Mouse (Mus musculus): ENCODE measurements around the gene Klhl22. TPM values are rescaled to one million over a fixed set of nuclear protein-coding genes. Genes with fewer than 3 reads are reported as not detected.
"Not testable (repeated sequence)": the region's sequence is repeated elsewhere in the genome, so short reads cannot be mapped to it uniquely, and the experiment has no call there.

The Klhl22 gene
- polyA plus RNA-seq, 1 experiment from 2014 or later: 72.8 TPM

GRCm38 (mm10) chr16:17733646-17734045 is 25.8 kb upstream of the Klhl22 start:
- Histone ChIP-seq H3K27me3 (replicated peaks; ENCODE audit: low read depth, poor library complexity, severe bottlenecking) (peaks cover 26% of the 10 kb centered on the region), H3K27ac (replicated peaks) (no peak overlapping the region), H3K36me3 (replicated peaks) (no peaks in the 10 kb centered on the region), H3K9me3 (no peaks in the 10 kb centered on the region), H3K4me1 (0 out of 2 replicates have a peak, but pooled peaks cover 3% of the 10 kb centered on the region), H3K4me3 (peak overlapping the region; percentile 35; the same call in 1 of the 2 replicates)
- no peak for DNase-seq (ENCODE audit: low spot score)
- WGBS: 51% methylated on average over 2 of the region's 2 CpGs

GRCm38 (mm10) chr16:17734872-17735271 is 24.5 kb upstream of the Klhl22 start:
- not testable (repeated sequence) for H3K9me3 ChIP-seq; DNase-seq (ENCODE audit: low spot score); H3K27ac ChIP-seq (replicated peaks); H3K4me3 ChIP-seq; H3K4me1 ChIP-seq; H3K36me3 ChIP-seq (replicated peaks)
- WGBS: 83% methylated on average over 6 of the region's 6 CpGs
- peaks cover 26% of the 10 kb centered on the region for H3K27me3 ChIP-seq (replicated peaks; ENCODE audit: low read depth, poor library complexity, severe bottlenecking)

GRCm38 (mm10) chr16:17736156-17736555 is 23.3 kb upstream of the Klhl22 start:
- no peak overlapping the region for H3K4me3 ChIP-seq
- H3K27me3 ChIP-seq (replicated peaks; ENCODE audit: low read depth, poor library complexity, severe bottlenecking): peaks cover 26% of the 10 kb centered on the region
- no peak for DNase-seq (ENCODE audit: low spot score)
- H3K4me1 ChIP-seq: 0 out of 2 replicates have a peak, but pooled peaks cover 3% of the 10 kb centered on the region
- 63% methylated on average over 4 of the region's 4 CpGs for WGBS
- no peaks in the 10 kb centered on the region for H3K36me3 ChIP-seq (replicated peaks)
- H3K27ac ChIP-seq (replicated peaks): no peak overlapping the region
- no peaks in the 10 kb centered on the region for H3K9me3 ChIP-seq

- 85% methylated on average over 4 of the region's 4 CpGs for WGBS
Measured at GRCm38 (mm10) chr16:17740080-17740479, 19.3 kb upstream of the Klhl22 start.

GRCm38 (mm10) chr16:17742810-17743209 is 16.6 kb upstream of the Klhl22 start:
- DNase-seq (ENCODE audit: low spot score): no peak
- Histone ChIP-seq H3K27ac (replicated peaks) (no peak overlapping the region), H3K27me3 (replicated peaks; ENCODE audit: low read depth, poor library complexity, severe bottlenecking) (no peaks in the 10 kb centered on the region), H3K4me1 (no peaks in the 10 kb centered on the region), H3K9me3 (peaks cover 8% of the 10 kb centered on the region; the same call in 1 of the 2 replicates), H3K4me3 (no peak overlapping the region), H3K36me3 (replicated peaks) (no peaks in the 10 kb centered on the region)
- WGBS: 91% methylated on average over 1 of the region's 1 CpGs

More at GRCm38 (mm10) chr16:17740080-17740479, 19.3 kb upstream of the Klhl22 start:
- H3K36me3 ChIP-seq (replicated peaks): no peaks in the 10 kb centered on the region
- no peaks in the 10 kb centered on the region for H3K4me1 ChIP-seq
- no peak overlapping the region for H3K27ac ChIP-seq (replicated peaks)
- no peak for DNase-seq (ENCODE audit: low spot score)
- peaks cover under 1% of the 10 kb centered on the region; the same call in 1 of the 2 replicates for H3K9me3 ChIP-seq
- H3K4me3 ChIP-seq: no peak overlapping the region
- H3K27me3 ChIP-seq (replicated peaks; ENCODE audit: low read depth, poor library complexity, severe bottlenecking): peaks cover 11% of the 10 kb centered on the region; the same call in 1 of the 2 replicates

- DNase-seq (ENCODE audit: low spot score): no peak
- no peaks in the 10 kb centered on the region for H3K27me3 ChIP-seq (replicated peaks; ENCODE audit: low read depth, poor library complexity, severe bottlenecking)
Measured at GRCm38 (mm10) chr16:17743279-17743678, 16.1 kb upstream of the Klhl22 start.

GRCm38 (mm10) chr16:17744536-17744935 is 14.9 kb upstream of the Klhl22 start:
- Histone ChIP-seq H3K9me3 (peaks cover 8% of the 10 kb centered on the region; the same call in 1 of the 2 replicates), H3K27me3 (replicated peaks; ENCODE audit: low read depth, poor library complexity, severe bottlenecking) (no peaks in the 10 kb centered on the region), H3K4me3 (no peak overlapping the region), H3K4me1 (no peaks in the 10 kb centered on the region), H3K36me3 (replicated peaks) (no peaks in the 10 kb centered on the region), H3K27ac (replicated peaks) (no peak overlapping the region)
- peak; percentile 74 for DNase-seq (ENCODE audit: low spot score)
- 14% methylated on average over 1 of the region's 1 CpGs for WGBS

More at GRCm38 (mm10) chr16:17743279-17743678, 16.1 kb upstream of the Klhl22 start:
- H3K36me3 ChIP-seq (replicated peaks): no peaks in the 10 kb centered on the region
- H3K4me1 ChIP-seq: no peaks in the 10 kb centered on the region
- peaks cover 8% of the 10 kb centered on the region; the same call in 1 of the 2 replicates for H3K9me3 ChIP-seq
- 42% methylated on average over 4 of the region's 4 CpGs for WGBS
- H3K4me3 ChIP-seq: no peak overlapping the region
- no peak overlapping the region for H3K27ac ChIP-seq (replicated peaks)

- Histone ChIP-seq H3K27me3 (replicated peaks; ENCODE audit: low read depth, poor library complexity, severe bottlenecking) (no peaks in the 10 kb centered on the region), H3K27ac (replicated peaks) (no peak overlapping the region), H3K36me3 (replicated peaks) (no peaks in the 10 kb centered on the region), H3K4me1 (no peaks in the 10 kb centered on the region), H3K9me3 (peaks cover 8% of the 10 kb centered on the region; the same call in 1 of the 2 replicates), H3K4me3 (no peak overlapping the region)
- no peak for DNase-seq (ENCODE audit: low spot score)
- WGBS: 85% methylated on average over 2 of the region's 2 CpGs
Measured at GRCm38 (mm10) chr16:17745067-17745466, 14.4 kb upstream of the Klhl22 start.

GRCm38 (mm10) chr16:17753001-17753400 is 6.4 kb upstream of the Klhl22 start:
- no peaks in the 10 kb centered on the region for H3K36me3 ChIP-seq (replicated peaks)
- no peak for DNase-seq (ENCODE audit: low spot score)
- peaks cover 23% of the 10 kb centered on the region for H3K27me3 ChIP-seq (replicated peaks; ENCODE audit: low read depth, poor library complexity, severe bottlenecking)
- no peaks in the 10 kb centered on the region for H3K9me3 ChIP-seq
- no peak overlapping the region for H3K4me3 ChIP-seq
- no peaks in the 10 kb centered on the region for H3K4me1 ChIP-seq
- 36% methylated on average over 3 of the region's 3 CpGs for WGBS
- no peak overlapping the region for H3K27ac ChIP-seq (replicated peaks)

GRCm38 (mm10) chr16:17753686-17754085 is 5.7 kb upstream of the Klhl22 start:
- H3K4me3 ChIP-seq: no peak overlapping the region
- H3K9me3 ChIP-seq: no peaks in the 10 kb centered on the region
- no peak overlapping the region for H3K27ac ChIP-seq (replicated peaks)
- WGBS: 49% methylated on average over 1 of the region's 1 CpGs
- no peak for DNase-seq (ENCODE audit: low spot score)
- no peaks in the 10 kb centered on the region for H3K36me3 ChIP-seq (replicated peaks)
- no peaks in the 10 kb centered on the region for H3K4me1 ChIP-seq
- peaks cover 30% of the 10 kb centered on the region for H3K27me3 ChIP-seq (replicated peaks; ENCODE audit: low read depth, poor library complexity, severe bottlenecking)

- 98% methylated on average over 1 of the region's 1 CpGs for WGBS
Measured at GRCm38 (mm10) chr16:17757756-17758155, 1.7 kb upstream of the Klhl22 start.

GRCm38 (mm10) chr16:17758902-17759301 is 516 bp upstream of the Klhl22 start:
- H3K9me3 ChIP-seq: no peaks in the 10 kb centered on the region
- peak overlapping the region; percentile 93 for H3K27ac ChIP-seq (replicated peaks)
- H3K4me3 ChIP-seq: peak overlapping the region; percentile 82
- WGBS: 57% methylated on average over 9 of the region's 9 CpGs
- peaks cover 33% of the 10 kb centered on the region for H3K4me1 ChIP-seq
- no peak for DNase-seq (ENCODE audit: low spot score)
- H3K27me3 ChIP-seq (replicated peaks; ENCODE audit: low read depth, poor library complexity, severe bottlenecking): peaks cover 34% of the 10 kb centered on the region
- H3K36me3 ChIP-seq (replicated peaks): peaks cover 25% of the 10 kb centered on the region

More at GRCm38 (mm10) chr16:17757756-17758155, 1.7 kb upstream of the Klhl22 start:
- peaks cover 33% of the 10 kb centered on the region for H3K4me1 ChIP-seq
- DNase-seq (ENCODE audit: low spot score): no peak
- H3K9me3 ChIP-seq: no peaks in the 10 kb centered on the region
- peaks cover 34% of the 10 kb centered on the region for H3K27me3 ChIP-seq (replicated peaks; ENCODE audit: low read depth, poor library complexity, severe bottlenecking)
- peaks cover 16% of the 10 kb centered on the region; the same call in 1 of the 2 replicates for H3K36me3 ChIP-seq (replicated peaks)
- no peak overlapping the region for H3K27ac ChIP-seq (replicated peaks)
- H3K4me3 ChIP-seq: no peak overlapping the region

GRCm38 (mm10) chr16:17759813-17760321 is 449 bp downstream of the Klhl22 start:
- DNase-seq (ENCODE audit: low spot score): peak; percentile 68
- Histone ChIP-seq H3K4me3 (peak overlapping the region; percentile 82), H3K4me1 (peaks cover 33% of the 10 kb centered on the region), H3K9me3 (no peaks in the 10 kb centered on the region), H3K27me3 (replicated peaks; ENCODE audit: low read depth, poor library complexity, severe bottlenecking) (peaks cover 30% of the 10 kb centered on the region), H3K27ac (replicated peaks) (peak overlapping the region; percentile 93), H3K36me3 (replicated peaks) (peaks cover 33% of the 10 kb centered on the region)
- WGBS: 2% methylated on average over 54 of the region's 54 CpGs

Measured in embryonic facial prominence, embryonic 10.5 days (tissue).